Mouse (Mus musculus): ENCODE measurements around the gene Dock4.

GRCm38 (mm10) chr12:40759281-40759680, 313.5 kb downstream of the Dock4 start:
- TF ChIP-seq POLR2A (IDR thresholded peaks at IDR 0.05; ENCODE audit: extremely low read depth, insufficient read depth, low read length) (no peak), CTCF (IDR thresholded peaks at IDR 0.05; ENCODE audit: extremely low read depth, insufficient read depth, low read length) (no peak)

Data from cortical plate, adult 2 months (tissue).